Mouse (Mus musculus) forelimb bud, embryonic 11.5 days (tissue): Measurements from ENCODE around the gene Bcas2.
"Not testable (repeated sequence)": the region's sequence is repeated elsewhere in the genome, so short reads cannot be mapped to it uniquely, and the experiment has no call there.

ENCODE experiments used
- DNase-seq: peaks from one replicate; pipeline ENCODE4 v3.0.0-alpha.2; 2012; ENCODE audit warnings: low read depth, low spot score

Bcas2 gene

DNA sequence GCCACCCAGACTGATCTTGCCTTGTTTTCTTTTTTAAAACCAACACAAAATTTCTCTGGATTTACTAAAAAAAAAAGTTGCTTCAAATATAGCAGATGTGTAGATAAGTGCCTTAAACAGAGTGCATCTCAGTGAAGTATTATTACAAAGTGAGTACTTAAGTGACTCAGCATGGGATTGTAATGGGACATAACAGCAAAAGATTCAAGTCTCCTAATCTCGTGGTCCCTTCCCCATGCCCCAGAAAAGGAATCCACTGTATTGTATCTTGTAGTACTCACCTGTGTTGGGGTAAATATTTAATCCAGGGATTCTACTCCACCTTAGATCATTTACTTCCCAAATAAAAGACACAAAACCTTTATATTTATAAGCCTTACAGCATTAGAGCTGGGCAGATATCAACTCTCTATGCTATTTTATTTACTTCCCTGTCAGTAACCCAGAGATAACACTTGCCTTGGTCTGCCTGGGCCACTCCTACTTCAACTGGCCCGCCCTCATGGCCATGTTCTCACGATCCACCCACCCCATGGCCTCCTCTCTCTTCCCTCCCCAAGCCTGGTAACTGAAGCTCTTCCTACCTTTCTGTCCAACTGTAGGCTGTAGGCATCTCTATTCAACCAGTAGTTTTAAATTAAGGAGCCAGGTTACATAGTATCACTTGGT is 12.1 kb upstream of the Bcas2 start:
- no peak for DNase-seq

DNA sequence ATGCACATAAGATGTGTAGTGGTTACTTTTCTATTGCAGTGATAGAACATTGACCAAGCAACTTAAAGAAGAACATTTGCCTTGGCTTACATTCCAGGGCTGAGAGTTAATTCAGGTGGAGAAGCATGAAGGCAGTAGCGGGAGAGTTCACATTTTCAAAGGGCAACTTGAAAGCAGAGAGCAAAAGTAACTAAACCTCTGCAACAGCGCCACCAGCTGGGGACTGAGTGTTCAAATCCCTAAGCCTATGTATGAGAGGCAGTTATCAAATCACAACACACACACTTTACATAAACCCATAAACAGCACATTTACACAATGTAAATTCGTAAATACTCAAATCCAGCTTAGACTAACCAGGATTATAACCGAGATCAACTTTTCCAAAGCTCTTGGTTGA is 1.7 kb upstream of the Bcas2 start:
- peak; percentile 83 for DNase-seq

DNA sequence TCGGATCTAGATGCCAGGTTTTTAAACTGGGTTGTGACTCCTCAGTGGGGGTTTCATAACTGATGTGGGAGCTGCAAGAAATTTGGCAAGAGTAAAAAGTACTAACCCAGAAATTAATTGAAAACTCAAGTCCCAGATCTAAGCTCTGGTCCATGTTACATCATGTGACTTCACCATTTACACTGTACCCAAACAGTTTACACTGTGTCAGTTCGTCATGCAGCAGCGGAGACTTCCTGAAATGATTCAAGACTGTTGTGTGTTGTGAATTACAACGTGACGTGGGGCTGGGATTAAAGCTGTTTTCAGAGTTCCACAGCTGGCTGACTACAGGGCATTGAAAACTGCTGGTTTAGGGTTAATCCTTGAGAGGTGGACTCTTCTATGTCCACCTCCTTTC is 1.2 kb downstream of the Bcas2 start:
- DNase-seq, result no peak

DNA sequence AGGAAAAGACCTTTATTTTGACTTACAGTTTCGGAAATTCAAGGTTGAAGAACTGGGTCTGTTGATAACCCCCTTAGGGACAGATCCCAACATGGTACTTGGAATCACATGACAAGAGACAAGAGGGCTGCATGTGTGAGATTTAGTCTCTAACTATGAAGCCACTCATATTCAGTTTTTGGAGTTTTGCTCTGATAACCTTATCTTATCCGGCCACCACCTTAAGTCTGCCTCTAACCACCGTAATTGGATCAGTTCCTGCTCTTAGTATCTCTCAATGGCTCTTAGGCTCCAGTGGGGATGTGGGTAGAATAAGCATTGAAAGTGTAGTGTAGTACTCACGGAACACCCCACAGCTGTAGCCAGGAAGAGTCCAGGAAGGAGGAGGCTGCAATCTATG is 5.3 kb downstream of the Bcas2 start:
- no peak for DNase-seq

DNA sequence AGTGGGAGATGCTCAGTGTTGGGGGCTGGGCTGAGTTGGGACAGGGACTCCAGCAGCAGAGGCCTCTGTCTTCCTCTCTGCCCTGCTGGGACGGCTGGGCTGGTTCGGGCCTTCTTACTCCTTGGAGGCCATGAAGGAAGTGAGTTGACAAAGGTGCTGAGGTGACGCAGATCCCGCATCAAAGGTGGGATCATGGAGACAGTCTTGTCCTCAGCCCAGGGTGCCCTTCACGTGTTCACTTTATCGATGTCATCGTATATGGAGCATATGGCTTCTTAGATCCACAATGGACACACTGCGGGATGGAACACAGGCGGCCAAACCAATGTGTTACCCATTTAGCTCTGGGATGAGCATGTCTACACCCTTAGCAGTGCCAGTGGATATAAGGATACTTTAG is 8.1 kb downstream of the Bcas2 start:
- no peak for DNase-seq

GRCm38 (mm10) chr3:103181171-103181570 is 9.7 kb downstream of the Bcas2 start:
- DNase-seq, result no peak

DNA sequence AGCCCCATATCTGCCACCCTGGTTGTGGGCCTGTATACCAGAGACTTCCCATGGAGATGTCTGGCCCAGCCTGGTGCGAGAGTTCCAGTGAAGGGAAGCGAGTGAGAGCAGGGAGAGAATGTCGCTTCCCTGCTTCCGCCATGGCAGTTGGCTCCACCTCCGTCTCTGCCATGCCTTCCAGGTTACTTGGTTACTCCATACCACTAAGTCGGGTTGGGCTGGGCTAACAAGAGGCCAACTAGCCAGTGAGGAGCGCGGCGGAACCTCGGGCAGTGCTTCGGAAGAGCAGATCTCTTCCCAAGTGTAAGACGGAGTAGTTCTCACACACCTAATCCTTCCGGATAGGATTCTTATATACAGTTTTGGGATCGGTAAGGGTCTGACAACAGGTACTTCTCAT is 11.4 kb downstream of the Bcas2 start:
- no peak for DNase-seq

- DNase-seq, result not testable (repeated sequence)
Measured at GRCm38 (mm10) chr3:103184467-103184866, 13.0 kb downstream of the Bcas2 start.

- DNase-seq, result no peak
Measured at GRCm38 (mm10) chr3:103188451-103188850, 17.0 kb downstream of the Bcas2 start.

- no peak for DNase-seq
Measured at GRCm38 (mm10) chr3:103188856-103189255, 17.4 kb downstream of the Bcas2 start.

- DNase-seq, result no peak
Measured at GRCm38 (mm10) chr3:103192161-103192560, 20.7 kb downstream of the Bcas2 start.

GRCm38 (mm10) chr3:103193186-103193585 is 21.7 kb downstream of the Bcas2 start:
- DNase-seq, result no peak

DNA sequence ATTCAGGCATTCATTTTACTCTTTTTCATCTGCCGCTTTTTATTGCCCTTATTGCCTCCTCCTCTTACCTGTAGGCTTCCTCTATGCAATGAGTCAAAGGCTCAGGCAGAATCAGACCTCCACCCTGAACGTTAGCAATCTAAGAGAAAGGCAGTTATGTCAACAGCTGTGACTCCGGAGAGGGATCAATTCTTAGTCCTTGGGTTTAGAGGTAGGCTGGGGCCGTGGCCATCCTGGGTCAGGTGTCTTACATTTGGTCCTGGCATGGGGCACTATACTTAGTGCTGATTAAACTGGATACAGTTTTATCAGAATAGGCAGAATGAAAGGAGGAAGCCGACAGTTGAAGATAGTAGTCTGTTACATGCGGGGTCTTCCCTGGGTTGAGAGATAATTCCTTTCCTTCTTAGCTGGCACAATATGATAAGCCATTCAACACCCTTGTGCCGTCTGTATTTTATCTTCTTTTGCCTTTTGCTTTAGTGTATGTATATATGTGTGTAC is 24.9 kb downstream of the Bcas2 start:
- no peak for DNase-seq

DNA sequence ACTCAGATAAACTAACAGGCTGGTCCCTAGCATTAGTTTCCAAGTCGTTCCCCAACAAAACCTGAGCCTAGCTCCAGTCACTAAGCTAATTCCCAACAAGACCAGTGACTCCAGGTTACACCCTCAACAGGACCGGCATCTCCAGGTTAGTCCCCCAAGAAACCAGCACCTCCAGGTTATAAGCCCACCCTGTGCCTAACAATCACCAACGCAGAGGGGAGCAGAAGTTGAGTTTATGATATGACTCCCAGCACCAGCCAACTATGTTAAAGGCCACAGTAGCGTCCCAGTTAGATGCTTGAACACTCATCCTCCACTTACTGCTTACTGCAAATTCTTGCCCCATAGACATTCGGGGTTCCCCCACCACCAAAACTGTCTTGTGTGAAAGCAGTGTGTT is 27.9 kb downstream of the Bcas2 start:
- DNase-seq, result no peak

DNA sequence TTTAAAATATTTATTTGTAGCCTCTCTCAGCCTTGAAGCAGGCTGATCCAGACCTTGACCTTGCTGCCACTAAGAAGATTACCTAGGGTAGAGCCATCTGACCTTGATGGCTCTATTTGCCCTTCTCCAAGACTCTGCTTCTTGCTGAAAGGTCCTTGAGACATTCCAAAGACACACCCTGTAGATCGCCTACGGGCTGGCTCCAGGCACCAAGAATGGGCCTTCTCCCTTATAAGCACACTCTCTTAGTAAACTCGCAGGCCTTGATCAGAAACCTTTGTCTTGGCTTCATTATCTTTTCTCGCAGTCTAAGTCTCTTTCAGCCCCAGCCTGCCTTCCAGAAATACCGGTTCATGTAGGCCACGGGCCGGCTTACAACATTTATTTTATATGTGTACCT is 29.6 kb downstream of the Bcas2 start:
- not testable (repeated sequence) for DNase-seq

GRCm38 (mm10) chr3:103203554-103203953 is 32.1 kb downstream of the Bcas2 start:
- DNase-seq, result no peak

- DNase-seq, result no peak
Measured at GRCm38 (mm10) chr3:103204445-103204844, 33.0 kb downstream of the Bcas2 start.

DNA sequence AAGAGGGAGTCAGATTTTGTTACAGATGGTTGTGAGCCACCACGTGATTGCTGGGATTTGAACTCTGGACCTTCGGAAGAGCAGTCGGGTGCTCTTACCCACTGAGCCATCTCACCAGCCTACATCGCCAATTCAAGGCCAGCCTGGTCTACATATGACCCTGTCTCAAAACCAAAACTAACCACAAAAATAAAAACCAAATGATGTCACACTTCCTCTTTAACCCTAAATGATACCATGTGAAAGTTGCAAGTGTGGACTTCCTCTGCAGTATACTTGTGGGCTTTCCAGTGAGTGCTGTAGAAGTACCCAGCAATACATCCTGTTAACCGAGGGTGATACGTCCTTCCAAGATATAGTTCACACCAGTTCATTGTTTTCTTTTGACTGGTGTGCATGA is 34.9 kb downstream of the Bcas2 start:
- no peak for DNase-seq

GRCm38 (mm10) chr3:103207749-103208148 is 36.3 kb downstream of the Bcas2 start:
- DNase-seq, result no peak

DNA sequence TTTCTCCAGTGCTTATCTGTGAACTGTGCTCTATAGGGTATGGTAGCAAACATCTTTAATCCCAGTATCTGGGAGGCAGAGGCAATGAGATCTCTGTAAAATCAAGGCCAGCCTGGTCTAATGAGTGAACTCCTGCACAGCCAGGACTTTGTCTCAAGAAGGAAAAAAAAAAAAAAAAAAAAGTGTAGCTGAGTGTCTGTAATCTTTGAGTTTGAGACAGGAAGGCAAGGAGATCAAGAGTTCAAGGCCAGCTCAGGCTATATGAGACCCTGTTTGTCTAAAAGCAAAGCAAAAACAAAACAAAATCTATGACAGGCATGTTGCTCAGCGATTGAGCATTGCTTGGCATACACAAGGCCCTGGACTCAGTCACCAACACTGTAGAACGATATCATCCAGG is 36.8 kb downstream of the Bcas2 start:
- no peak for DNase-seq

DNA sequence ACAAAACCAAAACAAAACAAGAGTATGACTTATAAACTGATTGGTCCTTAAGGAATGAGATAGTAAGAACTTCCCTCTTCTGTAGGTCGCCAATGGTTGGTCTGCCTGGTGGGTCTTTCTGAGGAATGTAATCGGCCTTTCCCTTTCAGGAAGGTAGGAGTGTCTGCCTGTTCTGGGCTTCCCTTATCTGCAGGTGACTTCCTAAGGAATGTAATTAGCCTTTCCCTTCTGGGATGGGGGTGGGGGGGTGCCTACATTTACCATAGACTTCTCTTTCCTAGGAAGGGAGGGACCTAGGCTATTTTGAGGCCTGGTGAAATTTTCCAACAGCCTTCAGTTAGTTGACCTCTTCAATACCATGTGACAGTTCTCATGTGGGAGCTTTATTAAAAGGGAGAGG is 39.6 kb downstream of the Bcas2 start:
- DNase-seq, result no peak

DNA sequence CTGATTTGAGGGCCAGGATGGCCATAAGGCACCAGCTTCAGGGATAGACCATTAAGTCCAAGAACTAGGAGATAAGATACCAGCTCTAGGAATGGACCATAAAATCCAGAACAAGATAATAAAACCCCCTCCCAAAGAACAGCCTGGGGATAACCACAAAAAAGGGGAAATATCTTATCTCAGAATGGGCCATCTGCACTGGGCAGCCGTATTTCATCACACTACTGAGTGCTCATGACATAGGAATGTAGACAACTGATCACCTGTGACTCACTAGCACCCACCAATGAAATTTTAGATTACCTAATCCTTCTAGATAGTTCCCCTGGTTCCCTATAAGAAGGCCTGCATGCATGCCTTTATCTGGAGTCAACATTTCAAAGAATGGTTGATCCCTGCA is 40.7 kb downstream of the Bcas2 start:
- DNase-seq, result no peak

GRCm38 (mm10) chr3:103213537-103213936 is 42.1 kb downstream of the Bcas2 start:
- no peak for DNase-seq
